Mouse (Mus musculus) ES-Bruce4 (cell line): ENCODE results near the gene Cpb2. TPM values are rescaled to one million over a fixed set of nuclear protein-coding genes. Genes with fewer than 3 reads are reported as not detected.
A peak's percentile ranks its signal among the peaks of the same experiment; 100 is the strongest.

Source experiments
- H3K27ac ChIP-seq: 2 replicates; pipeline ENCODE4 v1.5.1; 2012; ENCODE audit warnings: low read length, inconsistent platforms; ENCODE audit not compliant: insufficient read depth
- H3K27me3 ChIP-seq: 2 replicates; pipeline ENCODE4 v1.6.1; 2012; ENCODE audit warnings: mild to moderate bottlenecking, low read length, inconsistent platforms; ENCODE audit not compliant: control insufficient read depth, poor library complexity, insufficient read depth, severe bottlenecking
- H3K36me3 ChIP-seq: 2 replicates; pipeline ENCODE4 v1.6.1; 2012; ENCODE audit warnings: inconsistent platforms, mild to moderate bottlenecking, low read length, moderate library complexity; ENCODE audit not compliant: control insufficient read depth, poor library complexity, insufficient read depth, severe bottlenecking
- H3K4me1 ChIP-seq: one replicate; pipeline ENCODE4 v1.8.1; 2011; ENCODE audit warnings: low read length; ENCODE audit not compliant: control insufficient read depth, insufficient read depth
- H3K4me3 ChIP-seq: 2 replicates; pipeline ENCODE4 v1.5.1; 2011; ENCODE audit warnings: low read depth, mild to moderate bottlenecking, low read length
- H3K9ac ChIP-seq: 2 replicates; pipeline ENCODE4 v1.6.1; 2012; ENCODE audit warnings: low read depth, mild to moderate bottlenecking, inconsistent platforms; ENCODE audit not compliant: poor library complexity, severe bottlenecking
- H3K9me3 ChIP-seq: replicated peaks from 2 replicates; pipeline ENCODE4 v1.6.1; 2012; ENCODE audit warnings: mild to moderate bottlenecking, low read length, inconsistent platforms; ENCODE audit not compliant: control insufficient read depth, poor library complexity, insufficient read depth, severe bottlenecking
- CTCF ChIP-seq: IDR thresholded peaks from one replicate; pipeline ENCODE4 v1.8.1; 2011; ENCODE audit warnings: low read depth, low read length
- EP300 ChIP-seq: IDR thresholded peaks from 2 replicates; pipeline ENCODE4 v1.6.1; 2011; ENCODE audit warnings: low read depth, low read length; ENCODE audit not compliant: insufficient read depth
- POLR2A ChIP-seq: IDR thresholded peaks from one replicate; pipeline ENCODE4 v1.8.1; 2011; ENCODE audit warnings: low read length; ENCODE audit not compliant: insufficient read depth
- polyA plus RNA-seq: library from polyadenylated mRNA; stranded (reverse); fragments of >200 nt; gene quantifications from 2 replicates; pipeline ENCODE4 v1.2.4, GENCODE M21; 2011; ENCODE audit warnings: low read depth; ENCODE audit not compliant: missing spikeins, insufficient read depth, insufficient read length

Cpb2 gene
- polyA plus RNA-seq: not detected in 2 replicates

- Histone ChIP-seq H3K9me3 (no peaks in the 10 kb centered on the region), H3K4me1 (no peaks in the 10 kb centered on the region), H3K36me3 (no peaks in the 10 kb centered on the region), H3K4me3 (no peak within 1 kb of the TSS), H3K27me3 (no peaks in the 10 kb centered on the region), H3K27ac (no peak within 1 kb of the TSS), H3K9ac (no peak within 1 kb of the TSS)
- no peak for TF ChIP-seq EP300
- no peak for TF ChIP-seq POLR2A
- no peak for TF ChIP-seq CTCF
These were observed at the start of gene Cpb2 for GRCm38 (mm10) chr14:75242087-75242486. Cpb2 (plus strand) TSS chr14:75242287.

DNA sequence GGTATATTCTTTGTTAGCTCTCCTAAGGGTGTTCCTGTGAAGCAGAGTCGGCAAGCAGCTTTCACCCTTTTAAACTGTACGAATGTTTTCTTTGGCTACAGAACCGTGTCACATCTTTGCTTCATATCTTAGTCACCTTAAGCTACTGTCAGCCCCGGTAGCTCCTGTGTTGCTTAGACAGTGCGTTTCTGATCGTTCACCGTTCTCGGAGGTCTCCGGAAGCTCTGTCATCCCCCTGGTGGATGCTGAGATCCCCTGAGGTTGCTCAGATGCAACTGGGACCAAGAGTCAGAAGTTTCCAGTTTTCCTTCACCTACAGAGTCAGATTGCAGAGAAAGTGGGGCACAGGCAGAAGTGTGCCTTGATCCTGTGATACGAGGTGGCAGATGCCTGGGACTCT is 49.7 kb upstream of the Cpb2 start:
- Histone ChIP-seq H3K9ac (no peak overlapping the region), H3K27me3 (no peaks in the 10 kb centered on the region), H3K36me3 (no peaks in the 10 kb centered on the region), H3K4me3 (no peak overlapping the region), H3K9me3 (no peaks in the 10 kb centered on the region), H3K4me1 (no peaks in the 10 kb centered on the region), H3K27ac (no peak overlapping the region)
- no peak for TF ChIP-seq EP300
- no peak for TF ChIP-seq POLR2A
- no peak for TF ChIP-seq CTCF

DNA sequence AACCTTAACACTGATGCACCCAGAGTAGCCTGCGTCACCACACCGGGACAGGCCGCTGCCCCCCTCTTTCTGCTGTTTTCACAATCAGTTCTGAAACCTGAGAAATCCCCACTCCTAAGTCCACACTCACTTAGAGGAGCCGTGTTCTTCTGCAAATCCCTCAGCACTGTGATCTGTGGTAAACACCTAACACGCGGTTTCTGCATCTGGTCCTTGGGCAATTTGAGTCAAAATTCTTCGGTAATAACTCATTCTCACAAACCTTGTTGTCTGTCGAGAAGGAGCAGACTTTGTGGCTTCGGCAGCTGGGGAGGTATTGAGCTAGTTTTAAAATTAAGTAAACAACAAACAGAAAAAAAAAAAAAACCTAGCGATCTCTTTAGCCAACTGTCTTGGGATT is 49.2 kb upstream of the Cpb2 start:
- H3K27ac ChIP-seq: no peak overlapping the region
- no peak overlapping the region for H3K4me3 ChIP-seq
- H3K27me3 ChIP-seq: no peaks in the 10 kb centered on the region
- no peaks in the 10 kb centered on the region for H3K4me1 ChIP-seq
- TF ChIP-seq POLR2A (no peak), CTCF (no peak), EP300 (no peak)
- H3K36me3 ChIP-seq: no peaks in the 10 kb centered on the region
- H3K9me3 ChIP-seq: no peaks in the 10 kb centered on the region
- H3K9ac ChIP-seq: no peak overlapping the region

DNA sequence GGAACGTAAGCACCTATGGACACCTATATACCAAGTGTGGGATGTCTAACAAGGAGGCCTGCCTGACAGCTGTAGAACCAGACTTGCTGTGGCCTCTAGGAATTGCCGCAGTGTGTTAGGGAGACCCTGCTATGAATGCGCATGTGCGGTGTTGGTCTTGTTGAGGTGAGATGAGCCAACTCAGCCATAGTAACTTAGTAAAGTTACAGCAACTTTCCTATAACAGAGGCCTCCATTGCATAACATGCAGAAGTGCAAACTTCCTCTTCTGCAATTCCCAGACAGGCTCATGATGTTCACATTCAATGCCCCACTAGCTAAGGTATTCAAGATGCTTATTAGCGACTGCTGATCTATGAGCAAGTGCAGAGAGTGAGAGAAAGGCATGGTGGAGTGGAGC is 46.6 kb upstream of the Cpb2 start:
- Histone ChIP-seq H3K27ac (no peak overlapping the region), H3K27me3 (no peaks in the 10 kb centered on the region; the same call in 1 of the 2 replicates), H3K9me3 (no peaks in the 10 kb centered on the region), H3K36me3 (no peaks in the 10 kb centered on the region), H3K9ac (no peak overlapping the region), H3K4me3 (no peak overlapping the region), H3K4me1 (no peaks in the 10 kb centered on the region)
- TF ChIP-seq CTCF (no peak), POLR2A (no peak), EP300 (no peak)

DNA sequence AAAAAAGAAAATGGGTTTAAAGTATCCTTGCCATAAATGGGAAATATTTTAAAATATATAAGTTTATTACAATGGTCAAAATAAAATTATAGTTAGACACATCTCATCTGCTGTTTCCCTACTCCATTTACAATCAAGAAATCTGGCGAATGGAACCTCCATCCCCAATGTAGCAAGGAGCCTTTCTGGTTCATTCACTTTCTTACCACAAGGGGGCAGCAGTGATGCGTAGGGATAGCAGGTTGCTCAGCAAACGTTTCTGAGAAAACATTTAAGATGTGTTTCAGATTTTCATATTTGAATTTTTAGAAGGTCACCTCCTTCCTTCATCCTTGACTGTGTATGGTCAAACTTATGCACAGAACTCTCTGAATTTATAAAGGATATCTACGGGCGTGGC is 45.1 kb upstream of the Cpb2 start:
- no peak overlapping the region for H3K27ac ChIP-seq
- no peaks in the 10 kb centered on the region for H3K4me1 ChIP-seq
- no peaks in the 10 kb centered on the region for H3K36me3 ChIP-seq
- no peaks in the 10 kb centered on the region for H3K9me3 ChIP-seq
- H3K9ac ChIP-seq: no peak overlapping the region
- no peak overlapping the region for H3K4me3 ChIP-seq
- TF ChIP-seq CTCF (peak; percentile 29), EP300 (no peak), POLR2A (no peak)
- no peaks in the 10 kb centered on the region; the same call in 1 of the 2 replicates for H3K27me3 ChIP-seq

DNA sequence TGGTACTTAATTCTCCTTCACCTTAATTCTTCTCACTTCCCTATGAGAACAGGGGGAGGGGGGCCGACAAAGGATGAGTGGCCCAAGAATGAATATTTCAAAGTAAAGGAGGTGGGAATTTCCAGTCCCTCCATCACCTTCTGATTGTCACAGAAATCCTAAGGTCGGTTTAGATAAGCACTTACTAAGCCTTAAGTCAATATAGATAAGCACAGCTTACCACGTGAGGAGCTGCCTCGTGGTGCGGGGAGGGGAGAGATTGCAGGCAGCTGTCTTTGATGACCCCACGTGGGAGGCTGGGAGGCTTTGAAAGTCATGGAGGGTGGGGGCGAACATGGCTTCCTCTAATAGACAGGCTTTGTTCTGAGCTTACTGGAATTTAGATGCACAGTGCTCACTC is 44.4 kb upstream of the Cpb2 start:
- H3K4me3 ChIP-seq: no peak overlapping the region
- H3K27me3 ChIP-seq: no peaks in the 10 kb centered on the region; the same call in 1 of the 2 replicates
- H3K27ac ChIP-seq: no peak overlapping the region
- H3K4me1 ChIP-seq: no peaks in the 10 kb centered on the region
- H3K9me3 ChIP-seq: no peaks in the 10 kb centered on the region
- H3K36me3 ChIP-seq: no peaks in the 10 kb centered on the region
- no peak overlapping the region for H3K9ac ChIP-seq
- TF ChIP-seq EP300 (no peak), CTCF (no peak), POLR2A (no peak)
